Mouse (Mus musculus): ENCODE data around the gene Cib3. TPM values are rescaled to one million over a fixed set of nuclear protein-coding genes. Genes with fewer than 3 reads are reported as not detected.

Gene Cib3
- total and polyA plus RNA-seq, 3 experiments: not detected

- H3K4me3 ChIP-seq (replicated peaks in 1 of 3; ENCODE audit: low read depth in 2 of 3, low read length in 2 of 3, poor library complexity in 1 of 3): no peak overlapping the region
- DNase-seq (ENCODE audit: extremely low read depth): no peak
- no peak overlapping the region for H3K4me2 ChIP-seq (ENCODE audit: insufficient read depth, low read depth, poor library complexity, severe bottlenecking)
- H3K27ac ChIP-seq (ENCODE audit: insufficient read depth, low read depth): no peak overlapping the region
- in situ Hi-C loops (cut with MboI; ENCODE audit: low pct_ligation_motif_present, low pct_unique_long_range_greater_than_20kb, low sequenced_read_pairs) (no loop called here), dilution Hi-C loops (cut with MboI; ENCODE audit: extremely low pct_ligation_motif_present, extremely low pct_unique_long_range_greater_than_20kb, low sequenced_read_pairs) (no loop called here)
- H3K79me2 ChIP-seq (replicated peaks; ENCODE audit: control insufficient read depth, extremely low read depth, insufficient read depth, poor library complexity, severe bottlenecking): no peaks in the 10 kb centered on the region
- TF ChIP-seq ZMIZ1 (IDR thresholded peaks at IDR 0.05; ENCODE audit: low read depth, low read length) (no peak), ZC3H11A (IDR thresholded peaks at IDR 0.05; ENCODE audit: low read depth, low read length) (no peak), HCFC1 (IDR thresholded peaks at IDR 0.05; ENCODE audit: low read depth, low read length) (no peak), POLR2AphosphoS2 (IDR thresholded peaks at IDR 0.05; ENCODE audit: low read depth, low read length) (no peak), JUND (conservative IDR thresholded peaks at IDR 0.05; ENCODE audit: low read depth, low read length) (no peak), ELF1 (IDR thresholded peaks at IDR 0.05; ENCODE audit: low read depth, low read length) (no peak), USF2 (conservative IDR thresholded peaks at IDR 0.05; ENCODE audit: low read depth, low read length) (no peak), CHD1 (IDR thresholded peaks at IDR 0.05; ENCODE audit: low read depth, low read length) (no peak), ZNF384 (IDR thresholded peaks at IDR 0.05; ENCODE audit: low read depth, low read length) (no peak), IRF4 (IDR thresholded peaks at IDR 0.05; ENCODE audit: low read depth, low read length) (no peak), NRF1 (IDR thresholded peaks at IDR 0.05; ENCODE audit: low read depth, low read length) (no peak), PAX5 (IDR thresholded peaks at IDR 0.05; ENCODE audit: low read length) (no peak), UBTF (IDR thresholded peaks at IDR 0.05; ENCODE audit: low read depth, low read length) (no peak), BHLHE40 (IDR thresholded peaks at IDR 0.05; ENCODE audit: low read depth, low read length) (no peak), POLR2A (IDR thresholded peaks at IDR 0.05; ENCODE audit: low read depth, low read length) (no peak), KAT2A (IDR thresholded peaks at IDR 0.05; ENCODE audit: insufficient replicate concordance, low read length) (no peak), CTCF (conservative IDR thresholded peaks at IDR 0.05 in 1 of 2, IDR thresholded peaks at IDR 0.05 in 1 of 2; ENCODE audit: low read depth in 2 of 2, low read length in 2 of 2) (no peak), E2F4 (IDR thresholded peaks at IDR 0.05; ENCODE audit: insufficient replicate concordance, low read depth, low read length) (no peak)
- H3K9ac ChIP-seq (ENCODE audit: insufficient read depth, low read depth): no peak overlapping the region
- no peaks in the 10 kb centered on the region for H3K36me3 ChIP-seq (replicated peaks in 1 of 2; ENCODE audit: control insufficient read depth in 1 of 2, insufficient read depth in 1 of 2, low read length in 1 of 2)
- H3K4me1 ChIP-seq (ENCODE audit: control insufficient read depth in 1 of 2, insufficient read depth in 2 of 2): peaks cover 3 to 4% of the 10 kb centered on the region in 2 experiments; a peak in 1 of 4 replicates
- no peaks in the 10 kb centered on the region for H3K27me3 ChIP-seq (replicated peaks)
- peaks cover 7% of the 10 kb centered on the region for H3K9me3 ChIP-seq (replicated peaks; ENCODE audit: low read length)
These were observed 4.1 kb downstream of the Cib3 start for GRCm38 (mm10) chr8:72208582-72208981.

GRCm38 (mm10) chr8:72197997-72198396 lies 14.6 kb downstream of the Cib3 start:
- in situ Hi-C loops (cut with MboI; ENCODE audit: low pct_ligation_motif_present, low pct_unique_long_range_greater_than_20kb, low sequenced_read_pairs): no loop called here
- H3K9ac ChIP-seq (ENCODE audit: insufficient read depth, low read depth): no peak overlapping the region
- H3K36me3 ChIP-seq (replicated peaks in 1 of 2; ENCODE audit: control insufficient read depth in 1 of 2, insufficient read depth in 1 of 2, low read length in 1 of 2): peaks cover 62 to 96% of the 10 kb centered on the region in 2 experiments
- H3K4me2 ChIP-seq (ENCODE audit: insufficient read depth, low read depth, poor library complexity, severe bottlenecking): no peak overlapping the region
- peaks cover 33% of the 10 kb centered on the region for H3K9me3 ChIP-seq (replicated peaks; ENCODE audit: low read length)
- no peak overlapping the region for H3K27ac ChIP-seq (ENCODE audit: insufficient read depth, low read depth)
- no peak for DNase-seq (ENCODE audit: extremely low read depth)
- TF ChIP-seq UBTF (IDR thresholded peaks at IDR 0.05; ENCODE audit: low read depth, low read length) (no peak), ETS1 (conservative IDR thresholded peaks at IDR 0.05; ENCODE audit: low read depth, low read length) (no peak)
- H3K79me2 ChIP-seq (replicated peaks; ENCODE audit: control insufficient read depth, extremely low read depth, insufficient read depth, poor library complexity, severe bottlenecking): no peaks in the 10 kb centered on the region
- H3K4me3 ChIP-seq (replicated peaks in 1 of 3; ENCODE audit: low read depth in 2 of 3, low read length in 2 of 3, poor library complexity in 1 of 3): no peak overlapping the region
- dilution Hi-C loops (cut with MboI; ENCODE audit: extremely low pct_ligation_motif_present, extremely low pct_unique_long_range_greater_than_20kb, low sequenced_read_pairs): no loop called here
- H3K4me1 ChIP-seq (ENCODE audit: control insufficient read depth in 1 of 2, insufficient read depth in 2 of 2): 0 out of 4 replicates have a peak, but pooled peaks cover 0 to 3% of the 10 kb centered on the region in 2 experiments
- H3K27me3 ChIP-seq (replicated peaks): no peaks in the 10 kb centered on the region

Measured in CH12.LX (cell line).